ENCODE assay signal across 9 mouse cellular contexts in the genomic region with DNA sequence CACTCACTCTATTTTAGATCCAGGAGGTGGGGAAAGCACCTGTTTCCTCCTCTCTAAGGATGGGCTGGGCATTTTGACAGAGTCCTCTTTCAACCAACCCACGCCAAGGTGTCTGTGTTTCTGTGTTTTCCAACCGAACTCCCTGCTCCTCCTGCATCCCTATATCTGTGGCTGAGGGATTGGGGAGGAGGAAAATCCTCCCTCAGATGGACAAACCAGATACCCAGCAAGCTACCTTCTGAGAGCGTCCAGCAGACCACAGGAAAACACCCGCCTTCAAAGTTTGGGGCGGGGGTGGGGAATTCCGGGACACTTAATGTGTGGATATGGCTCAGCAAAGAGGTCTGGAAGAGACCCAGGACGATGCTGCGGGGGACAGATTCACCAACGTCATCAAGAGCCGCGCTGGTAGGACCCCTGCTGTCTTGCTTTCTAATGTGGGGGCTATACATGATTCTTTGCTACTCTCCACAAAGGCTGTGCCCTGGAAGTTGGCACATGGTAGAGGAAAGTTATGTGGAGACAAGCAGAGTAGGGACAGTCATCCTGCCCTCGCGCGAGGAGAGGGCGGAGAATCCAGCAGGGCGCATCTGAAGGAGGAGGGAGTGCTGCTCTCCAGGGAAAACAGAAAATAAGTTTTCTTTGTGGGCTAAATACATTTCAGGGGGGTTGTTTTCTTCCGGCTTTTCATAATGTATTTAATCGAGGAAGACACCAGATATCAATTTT.
DNase-seq lines count a peak whose midpoint lies in the region; ATAC-seq lines count a peak whose summit lies in the region.
"Had no signal": no experiment of that assay in that cellular context is flagged by ENCODE, and none has a peak within 500 bp of the region (broad histone marks: within the 10 kb centered on the region; RNA-seq: fewer than 3 reads in every experiment).

No protein-coding gene starts in this region.

- no peaks in the 10 kb centered on the region for H3K4me1 ChIP-seq in heart, embryonic 15.5 days (replicated peaks)
- no peaks in the 10 kb centered on the region for H3K4me1 ChIP-seq in embryonic facial prominence, embryonic 13.5 days

- WGBS in heart, embryonic 15.5 days, result 19% methylated on average over 18 of the region's 18 CpGs
- WGBS in embryonic facial prominence, embryonic 13.5 days, result 31% methylated on average over 18 of the region's 18 CpGs

- no peaks in the 10 kb centered on the region for H3K9me3 ChIP-seq in heart, embryonic 15.5 days (replicated peaks)
- H3K9me3 ChIP-seq in embryonic facial prominence, embryonic 13.5 days, result no peaks in the 10 kb centered on the region

- ATAC-seq in heart, embryonic 15.5 days (replicated peaks; ENCODE audit: insufficient number of reproducible peaks, insufficient read depth, low FRiP score, low read depth), result no peak
- ATAC-seq in embryonic facial prominence, embryonic 13.5 days (ENCODE audit: insufficient number of reproducible peaks, insufficient read depth, low FRiP score, low TSS enrichment, low read depth), result no peak
- no peak for ATAC-seq in erythroblast, adult 5-6 weeks (replicated peaks; ENCODE audit: low FRiP score, poor library complexity, severe bottlenecking)

- H3K27ac ChIP-seq in heart, embryonic 15.5 days, result no peak overlapping the region
- no peak overlapping the region for H3K27ac ChIP-seq in embryonic facial prominence, embryonic 13.5 days

- DNase-seq in heart, postnatal 4 days, result no peak
- DNase-seq in left cerebral cortex, adult 8-10 months (ENCODE audit: low spot score in 2 of 2), result peak; percentile 5 to 18
- peak; percentile 4 for DNase-seq in retina, embryonic 14.5 days (ENCODE audit: low spot score)
- DNase-seq in adrenal gland, postnatal 4 days (ENCODE audit: low spot score in 2 of 2), result no peak
- DNase-seq in T-cell, adult 2 months (ENCODE audit: low spot score), result no peak

- peak overlapping the region; percentile 50 for H3K4me2 ChIP-seq in heart, embryonic 15.5 days
- peak overlapping the region; percentile 51 for H3K4me2 ChIP-seq in embryonic facial prominence, embryonic 13.5 days

- H3K4me3 ChIP-seq in heart, embryonic 15.5 days, result peak overlapping the region; percentile 24; the same call in 1 of the 2 replicates
- H3K4me3 ChIP-seq in embryonic facial prominence, embryonic 13.5 days, result peak overlapping the region; percentile 29
- H3K4me3 ChIP-seq: erythroblast, embryonic 14.5 days had no signal

- no peak overlapping the region for H3K9ac ChIP-seq in heart, embryonic 15.5 days
- H3K9ac ChIP-seq in embryonic facial prominence, embryonic 13.5 days, result no peak overlapping the region

- no peaks in the 10 kb centered on the region for H3K36me3 ChIP-seq in heart, embryonic 15.5 days
- no peaks in the 10 kb centered on the region for H3K36me3 ChIP-seq in embryonic facial prominence, embryonic 13.5 days

- H3K27me3 ChIP-seq in heart, embryonic 15.5 days, result no peaks in the 10 kb centered on the region
- H3K27me3 ChIP-seq in embryonic facial prominence, embryonic 13.5 days, result no peaks in the 10 kb centered on the region

Comparison
In these comparisons a context has a peak if more than half of its experiments do, and no peak if none do; other contexts are left out.
1. DNase-seq: peak in left cerebral cortex, adult 8-10 months (2 of 2) and retina, embryonic 14.5 days (single experiment); none in heart, postnatal 4 days (single experiment), adrenal gland, postnatal 4 days (0 of 2) and T-cell, adult 2 months (single experiment).